Mouse (Mus musculus): ENCODE results near the gene Slc1a4.

DNA sequence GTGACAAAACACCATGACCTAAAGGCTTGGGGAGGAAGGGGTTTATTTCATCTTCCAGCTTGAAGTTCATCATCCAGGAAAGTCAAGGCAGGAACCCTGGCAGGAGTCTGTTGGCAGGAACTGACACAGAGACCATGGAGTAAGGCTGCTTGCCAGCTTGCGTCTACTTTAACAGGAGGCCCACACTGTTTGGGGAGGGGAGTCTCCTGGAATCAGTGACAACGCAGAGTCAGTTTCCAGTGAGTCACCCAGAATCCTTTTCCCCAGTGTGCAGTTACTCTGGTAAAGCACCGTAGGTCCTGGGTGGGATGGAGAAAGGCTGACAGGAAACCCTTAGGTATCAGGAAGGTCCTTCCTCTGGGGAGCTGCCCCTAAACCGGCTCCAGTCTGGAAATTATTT lies 77.7 kb downstream of the Slc1a4 start:
- TF ChIP-seq POLR2A (IDR thresholded peaks at IDR 0.05; ENCODE audit: borderline replicate concordance, insufficient read depth, low read length) (no peak), CTCF (IDR thresholded peaks at IDR 0.05; ENCODE audit: borderline replicate concordance, insufficient read depth, low read depth, low read length) (no peak)
